Mouse (Mus musculus) forebrain, embryonic 10.5 days (tissue): ENCODE data around the gene Trpd52l3. TPM values are rescaled to one million over a fixed set of nuclear protein-coding genes. Genes with fewer than 3 reads are reported as not detected.

ENCODE experiments used
- DNase-seq: peaks from one replicate; pipeline ENCODE4 v3.0.0-alpha.2; 2017; ENCODE audit warnings: low spot score; ENCODE audit errors: extremely low spot score
- H3K27ac ChIP-seq: fragments of 300-500 bp; sonication (generic); 2 replicates; pipeline ENCODE4 v1.5.1; 2016; ENCODE audit warnings: mild to moderate bottlenecking
- H3K27me3 ChIP-seq: fragments of 300-500 bp; sonication (generic); 2 replicates; pipeline ENCODE4 v1.6.1; 2016; ENCODE audit warnings: mild to moderate bottlenecking; ENCODE audit not compliant: poor library complexity, severe bottlenecking
- H3K36me3 ChIP-seq: fragments of 300-500 bp; sonication (generic); replicated peaks from 2 replicates; pipeline ENCODE4 v1.6.1; 2016; ENCODE audit warnings: mild to moderate bottlenecking, moderate library complexity
- H3K4me1 ChIP-seq: fragments of 300-500 bp; sonication (generic); 2 replicates; pipeline ENCODE4 v1.6.1; 2016
- H3K4me3 ChIP-seq: fragments of 300-500 bp; sonication (generic); 2 replicates; pipeline ENCODE4 v1.5.1; 2016; ENCODE audit warnings: mild to moderate bottlenecking, moderate library complexity
- H3K9me3 ChIP-seq: fragments of 300-500 bp; sonication (generic); 2 replicates; pipeline ENCODE4 v1.6.1; 2016; ENCODE audit warnings: mild to moderate bottlenecking, moderate library complexity
- WGBS: fragments of 180-500 bp; shearing (Covaris S2); methylation state at CpG from one replicate; pipeline ENCODE4 v1.1.7; 2016; 5-methylcytosine and 5-hydroxymethylcytosine counted together
- polyA plus RNA-seq: library from polyadenylated mRNA; unstranded; fragments of >200 nt; fragmentation: Nextera tagmentation; extraction: Ambion mirVana; gene quantifications from 2 replicates; pipeline ENCODE4 v1.2.1, GENCODE M21; 2016

Gene Trpd52l3
- polyA plus RNA-seq, 1 experiment from 2014 or later = not detected

- Histone ChIP-seq H3K36me3 (peaks cover 13% of the 10 kb centered on the region), H3K27me3 (no peaks in the 10 kb centered on the region), H3K4me3 (peak overlapping the region; percentile 80), H3K9me3 (no peaks in the 10 kb centered on the region), H3K4me1 (peaks cover 62% of the 10 kb centered on the region), H3K27ac (peak overlapping the region; percentile 98; the same call in 1 of the 2 replicates)
- WGBS = 75% methylated on average over 3 of the region's 3 CpGs
- no peak for DNase-seq
Observed at GRCm38 (mm10) chr19:30032206-30032605, 28.6 kb downstream of the Trpd52l3 start.

GRCm38 (mm10) chr19:30035361-30035760 lies 31.8 kb downstream of the Trpd52l3 start:
- Histone ChIP-seq H3K4me1 (peaks cover 38% of the 10 kb centered on the region), H3K9me3 (no peaks in the 10 kb centered on the region), H3K27ac (no peak overlapping the region), H3K36me3 (peaks cover 27% of the 10 kb centered on the region), H3K27me3 (no peaks in the 10 kb centered on the region), H3K4me3 (no peak overlapping the region)
- 68% methylated on average over 3 of the region's 3 CpGs for WGBS
- no peak for DNase-seq

- H3K4me1 ChIP-seq = no peaks in the 10 kb centered on the region
- 93% methylated on average over 2 of the region's 2 CpGs for WGBS
- H3K27ac ChIP-seq = no peak overlapping the region
- no peak for DNase-seq
- peaks cover 10% of the 10 kb centered on the region; the same call in 1 of the 2 replicates for H3K9me3 ChIP-seq
- H3K36me3 ChIP-seq = peaks cover 91% of the 10 kb centered on the region
- no peak overlapping the region for H3K4me3 ChIP-seq
- no peaks in the 10 kb centered on the region for H3K27me3 ChIP-seq
Observed at GRCm38 (mm10) chr19:30043691-30044090, 40.1 kb downstream of the Trpd52l3 start.

GRCm38 (mm10) chr19:30044630-30045029 lies 41.0 kb downstream of the Trpd52l3 start:
- DNase-seq = no peak
- no peak overlapping the region for H3K4me3 ChIP-seq
- H3K4me1 ChIP-seq = no peaks in the 10 kb centered on the region
- H3K27ac ChIP-seq = no peak overlapping the region
- H3K27me3 ChIP-seq = no peaks in the 10 kb centered on the region
- peaks cover 10% of the 10 kb centered on the region; the same call in 1 of the 2 replicates for H3K9me3 ChIP-seq
- WGBS = 96% methylated on average over 1 of the region's 1 CpGs
- peaks cover 87% of the 10 kb centered on the region for H3K36me3 ChIP-seq

- Histone ChIP-seq H3K4me1 (no peaks in the 10 kb centered on the region), H3K9me3 (peaks cover 10% of the 10 kb centered on the region; the same call in 1 of the 2 replicates), H3K27me3 (no peaks in the 10 kb centered on the region), H3K27ac (no peak overlapping the region), H3K36me3 (peaks cover 83% of the 10 kb centered on the region), H3K4me3 (no peak overlapping the region)
- WGBS = 56% methylated on average over 1 of the region's 1 CpGs
- DNase-seq = no peak
Observed at GRCm38 (mm10) chr19:30045857-30046256, 42.3 kb downstream of the Trpd52l3 start.

- no peaks in the 10 kb centered on the region for H3K4me1 ChIP-seq
- DNase-seq = no peak
- WGBS = 90% methylated on average over 2 of the region's 2 CpGs
- no peak overlapping the region for H3K4me3 ChIP-seq
- H3K27ac ChIP-seq = no peak overlapping the region
- H3K36me3 ChIP-seq = peaks cover 68% of the 10 kb centered on the region
- peaks cover 10% of the 10 kb centered on the region; the same call in 1 of the 2 replicates for H3K9me3 ChIP-seq
- no peaks in the 10 kb centered on the region for H3K27me3 ChIP-seq
Observed at GRCm38 (mm10) chr19:30050584-30050983, 47.0 kb downstream of the Trpd52l3 start.

- H3K27me3 ChIP-seq = no peaks in the 10 kb centered on the region
- H3K4me1 ChIP-seq = no peaks in the 10 kb centered on the region
- H3K36me3 ChIP-seq = peaks cover 67% of the 10 kb centered on the region
- peaks cover 5% of the 10 kb centered on the region; the same call in 1 of the 2 replicates for H3K9me3 ChIP-seq
- no peak for DNase-seq
- H3K4me3 ChIP-seq = no peak overlapping the region
- WGBS = 93% methylated on average over 3 of the region's 3 CpGs
- no peak overlapping the region for H3K27ac ChIP-seq
Observed at GRCm38 (mm10) chr19:30051479-30051878, 47.9 kb downstream of the Trpd52l3 start.

- H3K36me3 ChIP-seq = peaks cover 64% of the 10 kb centered on the region
- H3K4me3 ChIP-seq = no peak overlapping the region
- DNase-seq = no peak
- 95% methylated on average over 2 of the region's 2 CpGs for WGBS
- H3K9me3 ChIP-seq = no peaks in the 10 kb centered on the region
- H3K4me1 ChIP-seq = no peaks in the 10 kb centered on the region
- no peaks in the 10 kb centered on the region for H3K27me3 ChIP-seq
- no peak overlapping the region for H3K27ac ChIP-seq
Observed at GRCm38 (mm10) chr19:30054218-30054617, 50.6 kb downstream of the Trpd52l3 start.

Other genes with a start within 250 kb of the Trpd52l3 start
- gene 9930021J03Rik, start 197.8 kb upstream of the Trpd52l3 start, polyA plus RNA-seq = 4.0 and 4.2 TPM in 2 replicates
- gene Ranbp6, start 190.8 kb upstream of the Trpd52l3 start, polyA plus RNA-seq = 23.2 and 23.4 TPM in 2 replicates
- gene Il33, start 78.7 kb upstream of the Trpd52l3 start, polyA plus RNA-seq = 0.48 and 0.68 TPM in 2 replicates
- gene Uhrf2, start 26.7 kb downstream of the Trpd52l3 start, polyA plus RNA-seq = 78.9 and 80.7 TPM in 2 replicates
- gene Gldc, start 171.6 kb downstream of the Trpd52l3 start, polyA plus RNA-seq = 48.4 and 49.3 TPM in 2 replicates
- gene Mbl2, start 229.2 kb downstream of the Trpd52l3 start, polyA plus RNA-seq = not detected in 2 replicates